Mouse (Mus musculus) forebrain, embryonic 15.5 days (tissue): ENCODE results near the gene Tmtc2. TPM values are rescaled to one million over a fixed set of nuclear protein-coding genes. Genes with fewer than 3 reads are reported as not detected.
A peak's percentile ranks its signal among the peaks of the same experiment; 100 is the strongest.

Experiments used
- ATAC-seq: fragments of 200-750 bp; cut with Nextera tagmentation; replicated peaks from 2 replicates; pipeline ENCODE4 v1.8.0; 2017; ENCODE audit warnings: mild to moderate bottlenecking, moderate TSS enrichment, moderate library complexity
- H3K27ac ChIP-seq: fragments of 300-500 bp; sonication (generic); replicated peaks from 2 replicates; pipeline ENCODE4 v1.5.1; 2015; ENCODE audit warnings: mild to moderate bottlenecking, inconsistent platforms
- H3K27me3 ChIP-seq: fragments of 300-500 bp; sonication (generic); 2 replicates; pipeline ENCODE4 v1.6.1; 2015; ENCODE audit warnings: inconsistent platforms
- H3K36me3 ChIP-seq: fragments of 300-500 bp; sonication (generic); 2 replicates; pipeline ENCODE4 v1.6.1; 2015; ENCODE audit warnings: mild to moderate bottlenecking, inconsistent platforms
- H3K4me1 ChIP-seq: fragments of 300-500 bp; sonication (generic); 2 replicates; pipeline ENCODE4 v1.6.1; 2015; ENCODE audit warnings: inconsistent platforms
- H3K4me2 ChIP-seq: fragments of 300-500 bp; sonication (generic); replicated peaks from 2 replicates; pipeline ENCODE4 v1.6.1; 2015; ENCODE audit warnings: mild to moderate bottlenecking, inconsistent platforms
- H3K4me3 ChIP-seq: fragments of 300-500 bp; sonication (generic); 2 replicates; pipeline ENCODE4 v1.5.1; 2015; ENCODE audit warnings: mild to moderate bottlenecking, inconsistent platforms
- H3K9ac ChIP-seq: fragments of 300-500 bp; sonication (generic); replicated peaks from 2 replicates; pipeline ENCODE4 v1.6.1; 2015; ENCODE audit warnings: mild to moderate bottlenecking, inconsistent platforms
- H3K9me3 ChIP-seq: fragments of 300-500 bp; sonication (generic); 2 replicates; pipeline ENCODE4 v1.6.1; 2016; ENCODE audit warnings: inconsistent platforms
- WGBS: fragments of 180-500 bp; shearing (Covaris S2); methylation state at CpG from one replicate; pipeline ENCODE4 v1.1.7; 2015; ENCODE audit warnings: mixed read lengths; 5-methylcytosine and 5-hydroxymethylcytosine counted together
- polyA plus RNA-seq: library from polyadenylated mRNA; unstranded; fragments of >200 nt; fragmentation: Nextera tagmentation; extraction: Ambion mirVana; gene quantifications from 2 replicates; pipeline ENCODE4 v1.2.1, GENCODE M21; 2015

Gene Tmtc2
- 7.4 and 7.5 TPM in 2 replicates for polyA plus RNA-seq

DNA sequence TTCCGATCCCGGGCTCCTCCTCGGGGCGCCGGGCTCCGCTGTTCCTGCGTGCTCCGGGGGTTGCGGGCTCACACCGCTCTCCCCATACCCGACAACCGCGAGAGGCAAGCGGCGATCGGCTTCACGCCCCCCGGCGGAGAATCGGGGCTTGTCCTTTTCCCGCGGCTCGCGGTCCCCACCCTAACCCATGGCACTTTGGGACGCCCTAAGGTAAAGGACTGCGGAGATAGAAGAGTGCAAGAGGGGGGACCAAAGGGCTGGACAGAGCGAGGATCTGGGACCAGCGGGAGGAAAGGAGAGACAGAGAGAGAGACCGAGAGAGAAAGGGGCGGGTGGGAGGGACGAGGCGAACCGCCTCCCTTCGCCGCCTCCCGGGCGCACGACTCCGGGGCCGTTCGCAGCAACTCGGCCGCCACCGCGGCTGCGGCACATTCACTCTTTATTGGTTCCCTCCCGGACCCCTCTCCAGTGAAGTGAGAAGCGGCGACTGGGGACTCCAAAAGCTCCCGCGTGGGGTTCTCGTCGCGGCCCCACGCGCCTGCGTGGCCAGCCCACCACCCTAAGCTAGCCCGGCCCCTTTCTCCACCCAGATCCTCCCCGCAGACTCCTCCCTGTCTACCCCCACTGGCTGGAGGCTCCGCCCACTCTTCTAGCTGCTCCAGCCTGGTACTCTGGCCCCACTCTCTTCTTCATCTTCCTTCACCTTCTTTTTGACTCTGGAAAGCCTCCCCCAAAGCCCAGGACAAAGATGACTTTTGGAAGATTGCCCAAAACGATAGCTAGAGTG lies at the start of gene Tmtc2:
Gene Tmtc2 (minus strand): TSS at position 544 of the 787 bp plus-strand sequence.
- Histone ChIP-seq H3K4me3 (peak within 1 kb of the TSS; percentile 75), H3K9me3 (no peaks in the 10 kb centered on the region), H3K27me3 (no peaks in the 10 kb centered on the region), H3K4me2 (peak within 1 kb of the TSS; percentile 92), H3K9ac (peak within 1 kb of the TSS; percentile 84), H3K4me1 (peaks cover 22% of the 10 kb centered on the region), H3K27ac (peak within 1 kb of the TSS; percentile 90), H3K36me3 (no peaks in the 10 kb centered on the region)
- peak; percentile 98 for ATAC-seq
- under 1% methylated on average over 59 of the region's 61 CpGs for WGBS

- no peaks in the 10 kb centered on the region for H3K9me3 ChIP-seq
- WGBS: 88% methylated on average over 3 of the region's 3 CpGs
- H3K27ac ChIP-seq: no peak overlapping the region
- H3K4me1 ChIP-seq: no peaks in the 10 kb centered on the region
- no peak overlapping the region for H3K4me3 ChIP-seq
- no peaks in the 10 kb centered on the region for H3K27me3 ChIP-seq
- no peak overlapping the region for H3K9ac ChIP-seq
- no peaks in the 10 kb centered on the region for H3K36me3 ChIP-seq
- no peak overlapping the region for H3K4me2 ChIP-seq
- no peak for ATAC-seq
Observed at GRCm38 (mm10) chr10:105612117-105612516, 37.9 kb upstream of the Tmtc2 start.

- Histone ChIP-seq H3K4me3 (no peak overlapping the region), H3K9me3 (no peaks in the 10 kb centered on the region), H3K9ac (no peak overlapping the region), H3K36me3 (no peaks in the 10 kb centered on the region), H3K27me3 (no peaks in the 10 kb centered on the region), H3K27ac (no peak overlapping the region), H3K4me2 (no peak overlapping the region), H3K4me1 (peaks cover 12% of the 10 kb centered on the region; the same call in 1 of the 2 replicates)
- no peak for ATAC-seq
- 66% methylated on average over 8 of the region's 8 CpGs for WGBS
Observed at GRCm38 (mm10) chr10:105598826-105599225, 24.6 kb upstream of the Tmtc2 start.

DNA sequence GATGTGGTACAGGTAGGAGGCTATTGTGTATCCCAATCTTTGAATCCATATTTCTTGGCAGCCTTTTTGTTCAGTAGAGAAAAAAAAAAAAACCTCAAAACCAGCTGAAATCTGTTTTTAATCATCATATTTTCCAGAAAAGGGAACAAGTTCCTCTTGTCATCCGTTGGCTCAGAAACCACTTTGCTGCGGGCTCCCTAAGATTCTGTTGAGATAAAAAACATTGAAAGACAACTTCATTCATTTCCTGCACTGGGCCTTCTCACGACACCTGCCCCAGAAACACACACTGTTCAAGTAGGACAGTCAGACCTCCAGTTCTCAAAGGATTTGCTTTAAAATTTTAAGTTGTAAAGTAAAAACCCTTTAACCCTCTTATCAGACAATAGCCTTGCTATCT lies 23.0 kb upstream of the Tmtc2 start:
- no peak overlapping the region for H3K27ac ChIP-seq
- WGBS: 93% methylated on average over 3 of the region's 3 CpGs
- no peaks in the 10 kb centered on the region for H3K27me3 ChIP-seq
- H3K4me2 ChIP-seq: no peak overlapping the region
- no peaks in the 10 kb centered on the region for H3K9me3 ChIP-seq
- no peak for ATAC-seq
- H3K9ac ChIP-seq: no peak overlapping the region
- no peak overlapping the region for H3K4me3 ChIP-seq
- peaks cover 12% of the 10 kb centered on the region; the same call in 1 of the 2 replicates for H3K4me1 ChIP-seq
- H3K36me3 ChIP-seq: no peaks in the 10 kb centered on the region

DNA sequence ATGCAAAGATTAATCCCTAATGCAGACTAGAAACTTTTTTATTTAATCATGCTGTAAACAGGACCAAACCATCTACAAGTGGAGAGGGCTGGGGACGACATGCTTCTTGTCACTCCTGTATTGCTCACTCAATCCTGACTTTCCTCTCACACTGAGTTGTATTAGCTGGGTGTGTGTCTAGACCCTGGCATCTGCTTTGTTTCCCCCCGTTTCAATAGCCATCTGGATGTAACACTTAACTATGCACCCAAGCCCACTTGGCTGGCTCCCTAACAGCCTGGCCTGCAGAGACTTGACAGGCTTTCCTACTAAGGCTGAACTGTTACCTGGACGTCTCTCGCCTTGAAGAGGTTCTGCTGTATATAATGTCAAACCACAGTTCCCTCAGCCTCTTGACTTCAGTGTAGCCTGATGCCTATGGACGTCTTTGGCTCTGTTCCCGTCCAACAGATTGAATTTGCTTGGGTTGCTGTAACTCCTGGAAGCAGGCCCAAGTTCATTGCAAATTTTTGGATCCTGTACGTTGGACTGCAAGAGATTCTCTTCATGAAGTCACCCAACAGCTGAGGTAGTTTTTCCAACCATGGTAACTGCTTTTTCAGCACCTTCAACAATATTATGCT lies 21.3 kb upstream of the Tmtc2 start:
- no peaks in the 10 kb centered on the region for H3K9me3 ChIP-seq
- ATAC-seq: peak; percentile 89
- 58% methylated on average over 7 of the region's 7 CpGs for WGBS
- H3K9ac ChIP-seq: no peak overlapping the region
- no peaks in the 10 kb centered on the region for H3K27me3 ChIP-seq
- no peaks in the 10 kb centered on the region for H3K36me3 ChIP-seq
- H3K4me2 ChIP-seq: no peak overlapping the region
- H3K4me3 ChIP-seq: no peak overlapping the region
- peaks cover 12% of the 10 kb centered on the region; the same call in 1 of the 2 replicates for H3K4me1 ChIP-seq
- H3K27ac ChIP-seq: no peak overlapping the region

- H3K27me3 ChIP-seq: no peaks in the 10 kb centered on the region
- H3K36me3 ChIP-seq: no peaks in the 10 kb centered on the region
- H3K4me3 ChIP-seq: no peak overlapping the region
- no peak overlapping the region for H3K27ac ChIP-seq
- no peak overlapping the region for H3K9ac ChIP-seq
- H3K9me3 ChIP-seq: no peaks in the 10 kb centered on the region
- H3K4me2 ChIP-seq: no peak overlapping the region
- H3K4me1 ChIP-seq: no peaks in the 10 kb centered on the region
- no peak for ATAC-seq
Observed at GRCm38 (mm10) chr10:105588141-105588540, 13.9 kb upstream of the Tmtc2 start.

- H3K4me2 ChIP-seq: no peak overlapping the region
- ATAC-seq: no peak
- no peak overlapping the region for H3K27ac ChIP-seq
- H3K4me1 ChIP-seq: 0 out of 2 replicates have a peak, but pooled peaks cover 6% of the 10 kb centered on the region
- no peaks in the 10 kb centered on the region for H3K9me3 ChIP-seq
- H3K4me3 ChIP-seq: no peak overlapping the region
- no peaks in the 10 kb centered on the region for H3K27me3 ChIP-seq
- WGBS: 65% methylated on average over 2 of the region's 2 CpGs
- H3K36me3 ChIP-seq: no peaks in the 10 kb centered on the region
- no peak overlapping the region for H3K9ac ChIP-seq
Observed at GRCm38 (mm10) chr10:105579318-105579717, 5.1 kb upstream of the Tmtc2 start.

DNA sequence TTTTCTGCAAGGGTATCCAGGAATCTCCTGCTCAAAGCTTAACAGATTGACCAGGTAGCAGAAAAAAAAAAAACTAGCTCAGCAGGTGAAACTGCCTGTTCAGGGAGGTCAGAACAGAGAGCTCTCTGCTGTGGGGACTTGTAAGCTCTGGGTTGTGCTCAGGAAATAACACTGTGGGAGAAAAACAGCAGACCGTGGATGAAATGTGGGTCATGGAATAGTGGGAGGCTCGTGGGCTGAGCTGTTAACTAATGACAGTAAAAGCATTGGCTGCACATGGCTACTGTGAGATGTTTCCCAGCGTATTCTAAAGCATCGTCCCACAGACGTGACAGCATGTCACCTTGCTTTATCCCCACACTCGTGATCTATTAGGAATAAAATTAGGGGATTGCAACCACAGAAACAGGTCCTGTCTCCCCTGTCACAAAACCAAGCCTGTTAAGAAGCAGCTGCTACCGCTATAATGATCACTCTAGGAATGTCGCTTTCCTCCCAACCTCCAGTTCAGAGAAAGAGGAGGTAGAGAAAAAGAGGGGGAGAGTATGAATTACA lies 4.1 kb upstream of the Tmtc2 start:
- Histone ChIP-seq H3K9ac (no peak overlapping the region), H3K4me3 (no peak overlapping the region), H3K36me3 (no peaks in the 10 kb centered on the region), H3K4me1 (0 out of 2 replicates have a peak, but pooled peaks cover 6% of the 10 kb centered on the region), H3K9me3 (no peaks in the 10 kb centered on the region), H3K27ac (no peak overlapping the region), H3K27me3 (no peaks in the 10 kb centered on the region), H3K4me2 (no peak overlapping the region)
- 48% methylated on average over 8 of the region's 8 CpGs for WGBS
- no peak for ATAC-seq

DNA sequence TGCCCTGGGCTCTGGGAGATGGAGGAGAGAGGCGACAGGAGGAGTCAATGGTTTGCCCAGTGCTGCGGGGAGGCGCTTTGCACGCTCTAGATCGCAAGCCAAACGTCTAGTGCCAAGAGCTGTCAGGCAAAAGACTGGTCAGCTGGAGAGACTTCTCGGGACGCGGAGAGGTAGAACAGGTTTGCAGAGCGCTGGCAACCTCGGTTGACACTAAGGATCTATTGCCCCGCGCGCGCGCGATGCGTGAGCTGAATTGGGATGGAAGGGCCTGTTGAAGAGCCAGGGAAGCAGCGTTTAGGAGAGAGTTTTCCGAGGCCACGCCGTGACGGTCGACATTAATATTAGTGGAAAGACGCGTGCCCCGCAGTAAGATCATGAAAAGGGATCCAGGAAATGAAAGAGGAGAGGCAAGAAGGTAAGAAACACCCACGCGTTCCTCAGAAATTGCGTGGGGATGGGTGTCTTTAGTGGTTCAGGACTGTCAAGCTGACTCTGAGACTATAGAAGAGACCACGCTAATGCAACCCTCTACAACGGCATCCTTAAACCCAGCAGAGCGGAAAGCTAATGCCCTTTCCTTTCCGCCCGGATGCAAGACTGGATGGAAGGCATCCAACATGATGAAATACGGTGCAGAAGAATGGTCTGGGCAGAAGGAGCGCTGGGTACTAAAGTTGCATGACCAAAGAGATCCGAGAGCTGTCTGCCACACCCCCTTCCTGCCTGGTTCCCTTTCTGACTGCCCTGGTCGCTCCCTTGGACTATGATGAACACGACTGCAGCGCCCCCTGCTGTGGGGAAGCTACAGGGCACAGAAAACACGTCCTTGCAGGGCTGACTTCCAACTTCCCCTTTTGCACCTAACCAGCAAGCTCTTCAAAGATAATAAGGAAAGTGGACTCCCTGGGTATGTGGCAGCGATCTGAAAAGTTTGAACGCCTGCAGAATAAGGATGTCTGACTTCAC lies 727 bp upstream of the Tmtc2 start:
- ATAC-seq: peak; percentile 76

GRCm38 (mm10) chr10:105573306-105573907 lies 844 bp downstream of the Tmtc2 start:
- no peaks in the 10 kb centered on the region for H3K27me3 ChIP-seq
- peak; percentile 19 for ATAC-seq
- H3K9me3 ChIP-seq: no peaks in the 10 kb centered on the region
- H3K36me3 ChIP-seq: no peaks in the 10 kb centered on the region
- peak overlapping the region; percentile 90 for H3K27ac ChIP-seq
- H3K4me1 ChIP-seq: peaks cover 22% of the 10 kb centered on the region
- H3K9ac ChIP-seq: peak overlapping the region; percentile 84
- WGBS: 1% methylated on average over 37 of the region's 37 CpGs
- H3K4me2 ChIP-seq: peak overlapping the region; percentile 92
- H3K4me3 ChIP-seq: peak overlapping the region; percentile 75

More for the DNA sequence above, 727 bp upstream of the Tmtc2 start:
- WGBS: under 1% methylated on average over 44 of the region's 44 CpGs
- peak overlapping the region; percentile 75 for H3K4me3 ChIP-seq
- no peaks in the 10 kb centered on the region for H3K9me3 ChIP-seq
- no peaks in the 10 kb centered on the region for H3K27me3 ChIP-seq
- peak overlapping the region; percentile 92 for H3K4me2 ChIP-seq
- peaks cover 22% of the 10 kb centered on the region for H3K4me1 ChIP-seq
- H3K36me3 ChIP-seq: no peaks in the 10 kb centered on the region
- peak overlapping the region; percentile 90 for H3K27ac ChIP-seq
- peak overlapping the region; percentile 84 for H3K9ac ChIP-seq

DNA sequence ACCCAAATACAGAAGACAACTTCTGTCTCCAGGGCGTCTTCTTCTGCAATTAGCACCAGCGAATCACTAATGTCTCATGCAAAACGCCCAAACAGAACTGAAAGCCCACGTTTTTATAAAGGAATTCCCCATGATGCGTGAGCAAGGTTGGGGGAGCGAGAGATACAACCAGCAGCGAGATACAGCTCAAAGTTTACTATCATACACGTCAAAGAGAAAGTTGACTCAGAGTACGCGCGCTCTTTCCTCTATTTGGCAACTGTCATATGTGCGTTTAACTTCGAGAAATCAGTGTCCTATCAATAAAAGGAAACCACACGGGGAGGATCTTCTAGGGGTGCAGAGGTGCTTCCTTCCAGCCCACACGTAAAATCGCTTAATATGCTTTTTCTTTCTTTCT lies 1.4 kb downstream of the Tmtc2 start:
- Histone ChIP-seq H3K36me3 (no peaks in the 10 kb centered on the region), H3K27ac (no peak overlapping the region), H3K27me3 (no peaks in the 10 kb centered on the region), H3K4me1 (peaks cover 22% of the 10 kb centered on the region), H3K4me2 (peak overlapping the region; percentile 92), H3K9me3 (no peaks in the 10 kb centered on the region), H3K4me3 (peak overlapping the region; percentile 75), H3K9ac (no peak overlapping the region; the same call in 1 of the 2 replicates)
- WGBS: 2% methylated on average over 16 of the region's 16 CpGs
- ATAC-seq: no peak
